Mouse (Mus musculus) heart, adult 2 months (tissue): ENCODE results near the gene Hdgfl3.

Source experiments
- CTCF ChIP-seq: fragments of 200-600 bp; IDR thresholded peaks from 2 replicates; pipeline ENCODE4 v1.8.1; 2022; ENCODE audit warnings: antibody characterized with exemption, mild to moderate bottlenecking, moderate library complexity
- EP300 ChIP-seq: fragments of 200-500 bp; IDR thresholded peaks from 2 replicates; pipeline ENCODE4 v1.6.1; 2011; ENCODE audit warnings: low read depth, low read length, control low read depth; ENCODE audit not compliant: insufficient read depth

GRCm38 (mm10) chr7:81966195-81966594, 31.9 kb upstream of the Hdgfl3 start:
- TF ChIP-seq EP300 (no peak), CTCF (no peak)
